Mouse (Mus musculus) heart, embryonic 13.5 days (tissue): ENCODE results near the gene Itga9. TPM values are rescaled to one million over a fixed set of nuclear protein-coding genes. Genes with fewer than 3 reads are reported as not detected.

Source experiments
- ATAC-seq: fragments of 200-750 bp; cut with Nextera tagmentation; 2 replicates; pipeline ENCODE4 v1.8.0; 2017; ENCODE audit warnings: moderate TSS enrichment; ENCODE audit not compliant: insufficient number of reproducible peaks, low FRiP score, low TSS enrichment; ENCODE audit errors: extremely low read depth
- H3K27ac ChIP-seq: fragments of 300-500 bp; sonication (generic); replicated peaks from 2 replicates; pipeline ENCODE4 v1.5.1; 2015; ENCODE audit warnings: moderate library complexity, mild to moderate bottlenecking, inconsistent platforms
- H3K27me3 ChIP-seq: fragments of 300-500 bp; sonication (generic); replicated peaks from 2 replicates; pipeline ENCODE4 v1.6.1; 2015; ENCODE audit warnings: mild to moderate bottlenecking, inconsistent platforms
- H3K36me3 ChIP-seq: fragments of 300-500 bp; sonication (generic); 2 replicates; pipeline ENCODE4 v1.6.1; 2015; ENCODE audit warnings: mild to moderate bottlenecking, inconsistent platforms
- H3K4me1 ChIP-seq: fragments of 300-500 bp; sonication (generic); 2 replicates; pipeline ENCODE4 v1.6.1; 2015; ENCODE audit warnings: inconsistent platforms
- H3K4me2 ChIP-seq: fragments of 300-500 bp; sonication (generic); 2 replicates; pipeline ENCODE4 v1.6.1; 2015; ENCODE audit warnings: inconsistent platforms, mild to moderate bottlenecking, moderate library complexity
- H3K4me3 ChIP-seq: fragments of 300-500 bp; sonication (generic); 2 replicates; pipeline ENCODE4 v1.5.1; 2015; ENCODE audit warnings: moderate library complexity, mild to moderate bottlenecking, inconsistent platforms
- H3K9ac ChIP-seq: fragments of 300-500 bp; sonication (generic); 2 replicates; pipeline ENCODE4 v1.6.1; 2015; ENCODE audit warnings: inconsistent platforms, mild to moderate bottlenecking, moderate library complexity
- H3K9me3 ChIP-seq: fragments of 300-500 bp; sonication (generic); 2 replicates; pipeline ENCODE4 v1.6.1; 2016; ENCODE audit warnings: inconsistent platforms
- WGBS: fragments of 180-500 bp; shearing (Covaris S2); methylation state at CpG from one replicate; pipeline ENCODE4 v1.1.7; 2015; ENCODE audit warnings: mixed read lengths; 5-methylcytosine and 5-hydroxymethylcytosine counted together
- polyA plus RNA-seq: library from polyadenylated mRNA; unstranded; fragments of >200 nt; fragmentation: Nextera tagmentation; extraction: Ambion mirVana; gene quantifications from 2 replicates; pipeline ENCODE4 v1.2.1, GENCODE M21; 2015

Gene Itga9
- polyA plus RNA-seq = 6.5 and 8.4 TPM in 2 replicates

GRCm38 (mm10) chr9:118606148-118606816, at the start of gene Itga9:
Gene Itga9, plus strand, starts transcription at chr9:118606690.
- peak within 1 kb of the TSS; percentile 94 for H3K9ac ChIP-seq
- WGBS = 10% methylated on average over 42 of the region's 42 CpGs
- peak within 1 kb of the TSS; percentile 82 for H3K4me3 ChIP-seq
- H3K9me3 ChIP-seq = no peaks in the 10 kb centered on the region
- peaks cover 37% of the 10 kb centered on the region for H3K27me3 ChIP-seq
- no peaks in the 10 kb centered on the region for H3K36me3 ChIP-seq
- H3K27ac ChIP-seq = peak within 1 kb of the TSS; percentile 70
- H3K4me2 ChIP-seq = peak within 1 kb of the TSS; percentile 86
- peaks cover 57% of the 10 kb centered on the region for H3K4me1 ChIP-seq
- ATAC-seq = peak; percentile 63

GRCm38 (mm10) chr9:118556951-118557780, 49.3 kb upstream of the Itga9 start:
- Histone ChIP-seq H3K9ac (no peak overlapping the region), H3K27me3 (no peaks in the 10 kb centered on the region), H3K9me3 (no peaks in the 10 kb centered on the region), H3K4me2 (no peak overlapping the region), H3K4me1 (no peaks in the 10 kb centered on the region), H3K27ac (no peak overlapping the region), H3K4me3 (no peak overlapping the region), H3K36me3 (peaks cover 91% of the 10 kb centered on the region)
- ATAC-seq = no peak
- whole genome bisulfite sequencing = 83% methylated on average over 24 of the region's 24 CpGs

GRCm38 (mm10) chr9:118563356-118563755, 43.1 kb upstream of the Itga9 start:
- no peak for ATAC-seq
- 91% methylated on average over 11 of the region's 11 CpGs for WGBS

GRCm38 (mm10) chr9:118563866-118564265, 42.6 kb upstream of the Itga9 start:
- no peaks in the 10 kb centered on the region for H3K4me1 ChIP-seq
- no peak overlapping the region for H3K9ac ChIP-seq
- no peak for ATAC-seq
- no peak overlapping the region for H3K4me2 ChIP-seq
- WGBS = 91% methylated on average over 7 of the region's 7 CpGs
- no peak overlapping the region for H3K27ac ChIP-seq
- no peak overlapping the region for H3K4me3 ChIP-seq
- H3K36me3 ChIP-seq = peaks cover 95% of the 10 kb centered on the region
- H3K27me3 ChIP-seq = no peaks in the 10 kb centered on the region
- no peaks in the 10 kb centered on the region for H3K9me3 ChIP-seq

More at GRCm38 (mm10) chr9:118563356-118563755, 43.1 kb upstream of the Itga9 start:
- Histone ChIP-seq H3K27ac (no peak overlapping the region), H3K4me2 (no peak overlapping the region), H3K9me3 (no peaks in the 10 kb centered on the region), H3K27me3 (no peaks in the 10 kb centered on the region), H3K36me3 (peaks cover 98% of the 10 kb centered on the region), H3K4me3 (no peak overlapping the region), H3K9ac (no peak overlapping the region), H3K4me1 (no peaks in the 10 kb centered on the region)

GRCm38 (mm10) chr9:118564696-118565095, 41.8 kb upstream of the Itga9 start:
- H3K27me3 ChIP-seq = no peaks in the 10 kb centered on the region
- 85% methylated on average over 16 of the region's 16 CpGs for WGBS
- H3K9me3 ChIP-seq = no peaks in the 10 kb centered on the region
- H3K9ac ChIP-seq = no peak overlapping the region
- no peak for ATAC-seq
- H3K4me2 ChIP-seq = no peak overlapping the region
- H3K36me3 ChIP-seq = peaks cover 95% of the 10 kb centered on the region
- no peak overlapping the region for H3K27ac ChIP-seq
- H3K4me3 ChIP-seq = no peak overlapping the region
- no peaks in the 10 kb centered on the region for H3K4me1 ChIP-seq

- whole genome bisulfite sequencing = 88% methylated on average over 6 of the region's 6 CpGs
- Histone ChIP-seq H3K4me1 (no peaks in the 10 kb centered on the region), H3K9me3 (no peaks in the 10 kb centered on the region), H3K4me2 (no peak overlapping the region), H3K27ac (no peak overlapping the region), H3K27me3 (no peaks in the 10 kb centered on the region), H3K4me3 (no peak overlapping the region), H3K36me3 (peaks cover 91% of the 10 kb centered on the region), H3K9ac (no peak overlapping the region)
- ATAC-seq = no peak
Observed at GRCm38 (mm10) chr9:118569328-118569727, 37.2 kb upstream of the Itga9 start.

GRCm38 (mm10) chr9:118570865-118571264, 35.6 kb upstream of the Itga9 start:
- ATAC-seq = no peak
- no peaks in the 10 kb centered on the region for H3K9me3 ChIP-seq
- no peak overlapping the region for H3K4me3 ChIP-seq
- H3K9ac ChIP-seq = no peak overlapping the region
- peaks cover 90% of the 10 kb centered on the region for H3K36me3 ChIP-seq
- 73% methylated on average over 4 of the region's 4 CpGs for WGBS
- no peak overlapping the region for H3K4me2 ChIP-seq
- H3K27me3 ChIP-seq = no peaks in the 10 kb centered on the region
- no peak overlapping the region for H3K27ac ChIP-seq
- H3K4me1 ChIP-seq = no peaks in the 10 kb centered on the region

- Histone ChIP-seq H3K4me3 (no peak overlapping the region), H3K4me1 (no peaks in the 10 kb centered on the region), H3K27ac (no peak overlapping the region), H3K9me3 (no peaks in the 10 kb centered on the region), H3K36me3 (peaks cover 90% of the 10 kb centered on the region), H3K9ac (no peak overlapping the region), H3K27me3 (no peaks in the 10 kb centered on the region), H3K4me2 (no peak overlapping the region)
- no peak for ATAC-seq
- WGBS = 88% methylated on average over 4 of the region's 4 CpGs
Observed at GRCm38 (mm10) chr9:118571701-118572100, 34.8 kb upstream of the Itga9 start.

GRCm38 (mm10) chr9:118574911-118575310, 31.6 kb upstream of the Itga9 start:
- Histone ChIP-seq H3K9ac (no peak overlapping the region), H3K4me2 (no peak overlapping the region), H3K36me3 (peaks cover 90% of the 10 kb centered on the region), H3K4me3 (no peak overlapping the region), H3K27ac (no peak overlapping the region), H3K9me3 (no peaks in the 10 kb centered on the region), H3K27me3 (no peaks in the 10 kb centered on the region), H3K4me1 (no peaks in the 10 kb centered on the region)
- WGBS = 87% methylated on average over 5 of the region's 5 CpGs
- no peak for ATAC-seq

GRCm38 (mm10) chr9:118580371-118580770, 26.1 kb upstream of the Itga9 start:
- Histone ChIP-seq H3K4me1 (peaks cover 12% of the 10 kb centered on the region), H3K36me3 (peaks cover 85% of the 10 kb centered on the region), H3K9ac (no peak overlapping the region), H3K4me3 (no peak overlapping the region), H3K4me2 (no peak overlapping the region), H3K9me3 (no peaks in the 10 kb centered on the region), H3K27me3 (no peaks in the 10 kb centered on the region), H3K27ac (no peak overlapping the region)
- WGBS = 65% methylated on average over 6 of the region's 6 CpGs
- no peak for ATAC-seq

- no peak overlapping the region for H3K9ac ChIP-seq
- peaks cover 71% of the 10 kb centered on the region for H3K36me3 ChIP-seq
- no peaks in the 10 kb centered on the region for H3K27me3 ChIP-seq
- WGBS = 61% methylated on average over 6 of the region's 6 CpGs
- no peak for ATAC-seq
- no peaks in the 10 kb centered on the region for H3K9me3 ChIP-seq
- peaks cover 15% of the 10 kb centered on the region for H3K4me1 ChIP-seq
- no peak overlapping the region for H3K4me2 ChIP-seq
- H3K4me3 ChIP-seq = no peak overlapping the region
- H3K27ac ChIP-seq = no peak overlapping the region
Observed at GRCm38 (mm10) chr9:118582757-118583156, 23.7 kb upstream of the Itga9 start.
